Mouse (Mus musculus) embryonic facial prominence, embryonic 13.5 days (tissue): ENCODE results near the gene Hck. TPM values are rescaled to one million over a fixed set of nuclear protein-coding genes. Genes with fewer than 3 reads are reported as not detected.

Experiments
- ATAC-seq: fragments of 200-750 bp; cut with Nextera tagmentation; 2 replicates; pipeline ENCODE4 v1.8.0; 2017; ENCODE audit warnings: low read depth; ENCODE audit not compliant: insufficient number of reproducible peaks, insufficient read depth, low FRiP score, low TSS enrichment
- H3K27ac ChIP-seq: fragments of 300-500 bp; sonication (generic); 2 replicates; pipeline ENCODE4 v1.5.1; 2015; ENCODE audit warnings: moderate library complexity, mild to moderate bottlenecking, inconsistent platforms
- H3K27me3 ChIP-seq: fragments of 300-500 bp; sonication (generic); 2 replicates; pipeline ENCODE4 v1.6.1; 2015; ENCODE audit warnings: mild to moderate bottlenecking, inconsistent platforms
- H3K36me3 ChIP-seq: fragments of 300-500 bp; sonication (generic); 2 replicates; pipeline ENCODE4 v1.6.1; 2015; ENCODE audit warnings: mild to moderate bottlenecking, inconsistent platforms
- H3K4me1 ChIP-seq: fragments of 300-500 bp; sonication (generic); 2 replicates; pipeline ENCODE4 v1.6.1; 2015; ENCODE audit warnings: inconsistent platforms
- H3K4me2 ChIP-seq: fragments of 300-500 bp; sonication (generic); 2 replicates; pipeline ENCODE4 v1.6.1; 2015; ENCODE audit warnings: moderate library complexity, mild to moderate bottlenecking, inconsistent platforms
- H3K4me3 ChIP-seq: fragments of 300-500 bp; sonication (generic); 2 replicates; pipeline ENCODE4 v1.5.1; 2015; ENCODE audit warnings: mild to moderate bottlenecking, inconsistent platforms
- H3K9ac ChIP-seq: fragments of 300-500 bp; sonication (generic); 2 replicates; pipeline ENCODE4 v1.6.1; 2015; ENCODE audit warnings: mild to moderate bottlenecking, inconsistent platforms
- H3K9me3 ChIP-seq: fragments of 300-500 bp; sonication (generic); 2 replicates; pipeline ENCODE4 v1.6.1; 2016; ENCODE audit warnings: inconsistent platforms
- WGBS: fragments of 180-500 bp; shearing (Covaris S2); methylation state at CpG from one replicate; pipeline ENCODE4 v1.1.7; 2015; ENCODE audit warnings: mixed read lengths; 5-methylcytosine and 5-hydroxymethylcytosine counted together
- polyA plus RNA-seq: library from polyadenylated mRNA; unstranded; fragments of >200 nt; fragmentation: Nextera tagmentation; extraction: Ambion mirVana; gene quantifications from 2 replicates; pipeline ENCODE4 v1.2.1, GENCODE M21; 2015

Gene Hck
- polyA plus RNA-seq, result 8.0 and 8.9 TPM in 2 replicates

- Histone ChIP-seq H3K36me3 (no peaks in the 10 kb centered on the region), H3K27me3 (peaks cover 83% of the 10 kb centered on the region), H3K9me3 (no peaks in the 10 kb centered on the region), H3K4me1 (peaks cover 23% of the 10 kb centered on the region), H3K4me2 (peak within 1 kb of the TSS; percentile 86), H3K9ac (peak within 1 kb of the TSS; percentile 68), H3K4me3 (peak within 1 kb of the TSS; percentile 49), H3K27ac (no peak within 1 kb of the TSS)
- ATAC-seq, result no peak
- 3% methylated on average over 52 of the region's 52 CpGs for WGBS
Measured at GRCm38 (mm10) chr2:153108313-153109264, at the start of gene Hck. Gene Hck (plus strand): TSS chr2:153108468.

- no peak overlapping the region for H3K27ac ChIP-seq
- H3K36me3 ChIP-seq, result no peaks in the 10 kb centered on the region
- WGBS, result 87% methylated on average over 7 of the region's 7 CpGs
- H3K9ac ChIP-seq, result no peak overlapping the region
- no peak for ATAC-seq
- H3K9me3 ChIP-seq, result no peaks in the 10 kb centered on the region
- no peaks in the 10 kb centered on the region; the same call in 1 of the 2 replicates for H3K27me3 ChIP-seq
- H3K4me3 ChIP-seq, result no peak overlapping the region
- no peak overlapping the region for H3K4me2 ChIP-seq
- no peaks in the 10 kb centered on the region for H3K4me1 ChIP-seq
Measured at GRCm38 (mm10) chr2:153060216-153060615, 48.1 kb upstream of the Hck start.

- H3K9ac ChIP-seq, result no peak overlapping the region
- no peak for ATAC-seq
- no peaks in the 10 kb centered on the region for H3K4me1 ChIP-seq
- 49% methylated on average over 3 of the region's 3 CpGs for WGBS
- no peak overlapping the region for H3K4me2 ChIP-seq
- no peaks in the 10 kb centered on the region for H3K36me3 ChIP-seq
- no peak overlapping the region for H3K27ac ChIP-seq
- no peaks in the 10 kb centered on the region for H3K9me3 ChIP-seq
- no peak overlapping the region for H3K4me3 ChIP-seq
- H3K27me3 ChIP-seq, result peaks cover 29% of the 10 kb centered on the region
Measured at GRCm38 (mm10) chr2:153063394-153063793, 44.9 kb upstream of the Hck start.

- no peak for ATAC-seq
- Histone ChIP-seq H3K4me3 (no peak overlapping the region), H3K9me3 (no peaks in the 10 kb centered on the region), H3K9ac (no peak overlapping the region), H3K4me2 (no peak overlapping the region), H3K4me1 (no peaks in the 10 kb centered on the region), H3K27ac (no peak overlapping the region), H3K27me3 (peaks cover 37% of the 10 kb centered on the region), H3K36me3 (no peaks in the 10 kb centered on the region)
- 61% methylated on average over 9 of the region's 9 CpGs for WGBS
Measured at GRCm38 (mm10) chr2:153064190-153064970, 43.9 kb upstream of the Hck start.

- Histone ChIP-seq H3K27ac (no peak within 1 kb of the TSS), H3K4me3 (no peak within 1 kb of the TSS)
Measured at GRCm38 (mm10) chr2:153065747-153066508, 42.3 kb upstream of the Hck start, which contains the start of gene Ccm2l. Gene Ccm2l (plus strand): TSS chr2:153065955.

GRCm38 (mm10) chr2:153066991-153067390, 41.3 kb upstream of the Hck start:
- Histone ChIP-seq H3K4me1 (peaks cover 7% of the 10 kb centered on the region), H3K27ac (no peak overlapping the region), H3K9me3 (no peaks in the 10 kb centered on the region), H3K36me3 (no peaks in the 10 kb centered on the region), H3K4me3 (no peak overlapping the region), H3K4me2 (0 out of 2 replicates have a peak overlapping the region, but pooled peaks have one; percentile 1), H3K27me3 (peaks cover 63% of the 10 kb centered on the region), H3K9ac (no peak overlapping the region)
- no peak for ATAC-seq
- 22% methylated on average over 6 of the region's 6 CpGs for WGBS

More at GRCm38 (mm10) chr2:153065747-153066508, 42.3 kb upstream of the Hck start, which contains the start of gene Ccm2l:
- Histone ChIP-seq H3K9me3 (no peaks in the 10 kb centered on the region), H3K27me3 (peaks cover 52% of the 10 kb centered on the region), H3K4me1 (no peaks in the 10 kb centered on the region), H3K4me2 (0 out of 2 replicates have a peak within 1 kb of the TSS, but pooled peaks have one; percentile 1), H3K36me3 (no peaks in the 10 kb centered on the region), H3K9ac (0 out of 2 replicates have a peak within 1 kb of the TSS, but pooled peaks have one; percentile 27)
- WGBS, result 45% methylated on average over 12 of the region's 12 CpGs
- ATAC-seq, result 0 out of 2 replicates have a peak, but pooled peaks have one; percentile 20

- no peak overlapping the region; the same call in 1 of the 2 replicates for H3K4me2 ChIP-seq
- H3K36me3 ChIP-seq, result no peaks in the 10 kb centered on the region
- WGBS, result 7% methylated on average over 23 of the region's 23 CpGs
Measured at GRCm38 (mm10) chr2:153070762-153071490, 37.3 kb upstream of the Hck start.

GRCm38 (mm10) chr2:153071491-153072184, 36.6 kb upstream of the Hck start:
- Histone ChIP-seq H3K27ac (no peak overlapping the region), H3K4me2 (peak overlapping the region; percentile 71), H3K9ac (peak overlapping the region; percentile 67), H3K27me3 (peaks cover 89% of the 10 kb centered on the region), H3K36me3 (no peaks in the 10 kb centered on the region), H3K4me1 (peaks cover 8% of the 10 kb centered on the region), H3K9me3 (no peaks in the 10 kb centered on the region), H3K4me3 (peak overlapping the region; percentile 41)
- 6% methylated on average over 67 of the region's 67 CpGs for WGBS
- 0 out of 2 replicates have a peak, but pooled peaks have one; percentile 26 for ATAC-seq

More at GRCm38 (mm10) chr2:153070762-153071490, 37.3 kb upstream of the Hck start:
- Histone ChIP-seq H3K4me3 (no peak overlapping the region), H3K9ac (no peak overlapping the region), H3K27ac (no peak overlapping the region), H3K27me3 (peaks cover 90% of the 10 kb centered on the region), H3K4me1 (peaks cover 8% of the 10 kb centered on the region), H3K9me3 (no peaks in the 10 kb centered on the region)
- ATAC-seq, result no peak

- H3K4me1 ChIP-seq, result peaks cover 8% of the 10 kb centered on the region
- peaks cover 74% of the 10 kb centered on the region for H3K27me3 ChIP-seq
- no peaks in the 10 kb centered on the region for H3K9me3 ChIP-seq
- WGBS, result 88% methylated on average over 10 of the region's 10 CpGs
- no peak overlapping the region for H3K9ac ChIP-seq
- no peak overlapping the region for H3K4me2 ChIP-seq
- no peaks in the 10 kb centered on the region for H3K36me3 ChIP-seq
- no peak overlapping the region for H3K27ac ChIP-seq
- H3K4me3 ChIP-seq, result no peak overlapping the region
- no peak for ATAC-seq
Measured at GRCm38 (mm10) chr2:153074651-153075050, 33.6 kb upstream of the Hck start.

GRCm38 (mm10) chr2:153075961-153076360, 32.3 kb upstream of the Hck start:
- no peaks in the 10 kb centered on the region for H3K36me3 ChIP-seq
- H3K4me3 ChIP-seq, result no peak overlapping the region
- H3K9ac ChIP-seq, result no peak overlapping the region
- H3K4me1 ChIP-seq, result peaks cover 8% of the 10 kb centered on the region
- WGBS, result 61% methylated on average over 2 of the region's 2 CpGs
- H3K27ac ChIP-seq, result no peak overlapping the region
- peaks cover 63% of the 10 kb centered on the region for H3K27me3 ChIP-seq
- H3K9me3 ChIP-seq, result no peaks in the 10 kb centered on the region
- no peak overlapping the region for H3K4me2 ChIP-seq
- no peak for ATAC-seq
